Mouse (Mus musculus) adrenal gland, postnatal 36 days (tissue): ENCODE measurements at regions not wholly inside any gene's neighbourhood (a gene's known extent, or its start where the extent isn't known, plus 50 kb on each side); places are given as distances from the start of the nearest gene placed in this dataset.

Source experiments
- DNase-seq, 2 experiments: peaks; one replicate each; pipeline ENCODE4 v3.0.0; 2021; ENCODE audit warnings: mixed read lengths in 1 of 2

GRCm38 (mm10) chr13:28455878-28456277, 198.6 kb downstream of the Gm11361 start:
- no peak for DNase-seq

- DNase-seq: no peak
Observed at GRCm38 (mm10) chr13:28455016-28455415, 197.7 kb downstream of the Gm11361 start.

- DNase-seq: no peak
Observed at GRCm38 (mm10) chr13:28450699-28451445, 193.5 kb downstream of the Gm11361 start.

GRCm38 (mm10) chr13:28449026-28449425, 191.7 kb downstream of the Gm11361 start:
- no peak for DNase-seq

GRCm38 (mm10) chr13:28442250-28442649, 184.9 kb downstream of the Gm11361 start:
- DNase-seq: no peak

GRCm38 (mm10) chr13:28433445-28433844, 176.1 kb downstream of the Gm11361 start:
- no peak for DNase-seq

GRCm38 (mm10) chr13:28432017-28432416, 174.7 kb downstream of the Gm11361 start:
- no peak for DNase-seq

GRCm38 (mm10) chr13:28426085-28426484, 168.8 kb downstream of the Gm11361 start:
- peak; percentile 24 to 26 for DNase-seq

GRCm38 (mm10) chr13:28425116-28425515, 167.8 kb downstream of the Gm11361 start:
- no peak for DNase-seq

GRCm38 (mm10) chr13:28424446-28425059, 167.2 kb downstream of the Gm11361 start:
- peak; percentile 12 to 44 for DNase-seq

GRCm38 (mm10) chr13:28421309-28421708, 164.0 kb downstream of the Gm11361 start:
- no peak for DNase-seq

- no peak for DNase-seq
Observed at GRCm38 (mm10) chr13:28420636-28421035, 163.3 kb downstream of the Gm11361 start.

GRCm38 (mm10) chr13:28419950-28420381, 162.6 kb downstream of the Gm11361 start:
- DNase-seq: no peak

- DNase-seq: no peak
Observed at GRCm38 (mm10) chr13:28418936-28419681, 161.8 kb downstream of the Gm11361 start.

GRCm38 (mm10) chr13:28417929-28418881, 160.9 kb downstream of the Gm11361 start:
- DNase-seq: peak; percentile 5 to 36

- DNase-seq: peak; percentile 20 to 27
Observed at GRCm38 (mm10) chr13:28417431-28417928, 160.2 kb downstream of the Gm11361 start.

GRCm38 (mm10) chr13:28416887-28417286, 159.6 kb downstream of the Gm11361 start:
- DNase-seq: no peak

- DNase-seq: peak; percentile 50 to 61
Observed at GRCm38 (mm10) chr13:28416231-28416630, 158.9 kb downstream of the Gm11361 start.

GRCm38 (mm10) chr13:28415769-28416168, 158.4 kb downstream of the Gm11361 start:
- no peak for DNase-seq

- no peak for DNase-seq
Observed at GRCm38 (mm10) chr13:28410324-28410723, 153.0 kb downstream of the Gm11361 start.

GRCm38 (mm10) chr13:28409609-28409902, 152.2 kb downstream of the Gm11361 start:
- no peak for DNase-seq
